Mouse (Mus musculus): Measurements from ENCODE around the gene Gca. TPM values are rescaled to one million over a fixed set of nuclear protein-coding genes. Genes with fewer than 3 reads are reported as not detected.

Gene Gca
- polyA plus RNA-seq (2014; fragmentation: Illumina TruSeq; extraction: RNeasy Lipid Tissue Mini Kit (QIAGEN cat#74804); ENCODE audit: low read depth, low replicate concordance): 14.0 TPM

DNA sequence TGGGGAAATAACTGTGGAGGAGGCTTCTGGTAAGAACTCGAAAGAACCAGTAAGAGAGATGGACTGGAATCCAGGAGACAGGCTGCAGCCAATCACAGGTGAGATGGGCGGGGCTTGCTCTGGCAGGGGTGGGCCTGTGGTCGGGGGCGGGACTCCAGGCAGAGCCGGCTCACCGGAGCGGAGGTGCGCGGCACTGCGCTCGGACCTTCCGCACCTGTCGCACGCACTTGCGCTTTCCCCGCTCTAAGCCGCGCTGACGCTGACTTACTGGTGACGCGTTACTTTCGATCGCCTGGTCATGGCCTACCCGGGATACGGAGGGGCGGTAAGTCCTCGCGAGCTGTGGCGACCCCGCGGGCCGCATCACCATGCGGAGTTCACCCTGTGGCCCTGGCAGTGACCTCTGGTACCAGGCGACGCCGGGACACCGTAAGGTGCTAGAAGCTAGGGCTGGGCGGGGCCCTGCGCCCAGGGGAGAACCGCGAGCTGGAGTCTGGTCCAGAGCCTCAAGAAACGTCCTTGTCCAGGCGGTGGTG is at the start of gene Gca:
TSS of gene Gca (plus strand) at position 151 of the 536 bp plus-strand sequence.

DNA sequence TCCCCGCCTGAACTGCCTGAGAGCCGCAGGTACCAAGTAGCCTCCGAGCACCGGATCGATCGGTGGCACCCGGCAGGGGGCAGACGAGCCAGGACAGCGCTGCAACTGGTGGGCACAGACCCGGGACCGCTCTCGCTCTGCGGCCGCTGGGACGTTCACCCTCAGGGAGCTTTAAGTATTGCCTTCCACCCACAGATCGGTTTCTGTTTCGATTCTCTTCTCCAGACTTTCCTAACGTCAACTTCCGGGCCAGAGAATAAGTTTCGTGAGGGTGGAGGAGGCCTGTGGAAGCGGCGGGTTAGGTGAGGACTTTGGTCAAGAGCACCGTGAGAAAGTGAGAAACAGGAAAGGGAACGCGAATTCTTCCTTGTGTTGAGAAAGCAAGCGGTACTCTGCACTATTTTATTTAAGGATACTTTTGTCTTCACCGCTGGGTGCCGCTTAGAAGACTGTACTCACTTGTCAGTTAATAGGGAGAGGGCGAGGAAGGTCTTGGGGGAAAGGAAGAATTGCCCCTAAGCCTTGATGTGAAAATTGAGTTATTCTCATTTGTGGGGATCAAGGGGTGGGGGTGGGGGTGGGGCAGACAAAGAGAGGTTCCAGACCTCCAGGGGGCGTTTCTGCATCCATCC is 18.0 kb upstream of the Gca start, which contains the start of gene Ifih1:
TSS of gene Ifih1 (minus strand) at position 242 of the 632 bp plus-strand sequence.

Other genes with a start within 250 kb of the Gca start
- not detected for gene Gcg, start 180.6 kb upstream of the Gca start, polyA plus RNA-seq (2014; fragmentation: Illumina TruSeq; extraction: RNeasy Lipid Tissue Mini Kit (QIAGEN cat#74804); ENCODE audit: low read depth, low replicate concordance)
- gene Fap, start 90.2 kb upstream of the Gca start, polyA plus RNA-seq (2014; fragmentation: Illumina TruSeq; extraction: RNeasy Lipid Tissue Mini Kit (QIAGEN cat#74804); ENCODE audit: low read depth, low replicate concordance): 4.1 TPM
- gene Ifih1, start 18.0 kb upstream of the Gca start, polyA plus RNA-seq (2014; fragmentation: Illumina TruSeq; extraction: RNeasy Lipid Tissue Mini Kit (QIAGEN cat#74804); ENCODE audit: low read depth, low replicate concordance): 7.7 TPM